Mouse (Mus musculus) midbrain, postnatal 0 days (tissue): Measurements from ENCODE around the gene Cox7b. TPM values are rescaled to one million over a fixed set of nuclear protein-coding genes. Genes with fewer than 3 reads are reported as not detected.
A peak's percentile ranks its signal among the peaks of the same experiment; 100 is the strongest.

Experiments
- ATAC-seq: fragments of 200-750 bp; cut with Nextera tagmentation; 2 replicates; pipeline ENCODE4 v1.8.0; 2017; ENCODE audit warnings: moderate number of reproducible peaks, mild to moderate bottlenecking, moderate TSS enrichment, moderate library complexity; ENCODE audit not compliant: low FRiP score
- DNase-seq: peaks from one replicate; pipeline ENCODE4 v3.0.0-alpha.2; 2015; ENCODE audit warnings: low spot score
- H3K27ac ChIP-seq: fragments of 300-500 bp; sonication (generic); 2 replicates; pipeline ENCODE4 v1.5.1; 2014; ENCODE audit warnings: low read depth, mild to moderate bottlenecking, low read length, mixed read lengths
- H3K27me3 ChIP-seq: fragments of 300-500 bp; sonication (generic); 2 replicates; pipeline ENCODE4 v1.6.1; 2014; ENCODE audit warnings: low read length, control low read depth, mixed read lengths; ENCODE audit not compliant: insufficient read depth
- H3K36me3 ChIP-seq: fragments of 300-500 bp; sonication (generic); 2 replicates; pipeline ENCODE4 v1.6.1; 2014; ENCODE audit warnings: low read length, control low read depth, mixed read lengths; ENCODE audit not compliant: insufficient read depth
- H3K4me1 ChIP-seq: fragments of 300-500 bp; sonication (generic); 2 replicates; pipeline ENCODE4 v1.6.1; 2014; ENCODE audit warnings: mild to moderate bottlenecking, control low read depth, antibody characterized with exemption, low read length, mixed read lengths; ENCODE audit not compliant: insufficient read depth
- H3K4me2 ChIP-seq: fragments of 300-500 bp; sonication (generic); 2 replicates; pipeline ENCODE4 v1.6.1; 2014; ENCODE audit warnings: low read depth, mild to moderate bottlenecking, low read length, mixed read lengths; ENCODE audit not compliant: poor library complexity, severe bottlenecking
- H3K4me3 ChIP-seq: fragments of 300-500 bp; sonication (generic); 2 replicates; pipeline ENCODE4 v1.5.1; 2014; ENCODE audit warnings: low read depth, mild to moderate bottlenecking, low read length, moderate library complexity
- H3K9ac ChIP-seq: fragments of 300-500 bp; sonication (generic); replicated peaks from 2 replicates; pipeline ENCODE4 v1.6.1; 2014; ENCODE audit warnings: mild to moderate bottlenecking, low read length, moderate library complexity, mixed read lengths; ENCODE audit not compliant: poor library complexity, severe bottlenecking
- H3K9me3 ChIP-seq: fragments of 300-500 bp; sonication (generic); 2 replicates; pipeline ENCODE4 v1.6.1; 2016; ENCODE audit warnings: low read length, control low read depth
- CTCF ChIP-seq: IDR thresholded peaks from 2 replicates; pipeline ENCODE4 v1.5.1; 2016; ENCODE audit warnings: antibody characterized with exemption, mild to moderate bottlenecking
- WGBS: fragments of 180-500 bp; shearing (Covaris S2); extraction: QIAGEN DNeasy Blood & Tissue Kit; methylation state at CpG from one replicate; pipeline ENCODE4 v1.1.7; 2014; 5-methylcytosine and 5-hydroxymethylcytosine counted together
- polyA plus RNA-seq: library from polyadenylated mRNA; unstranded; fragments of >200 nt; fragmentation: Nextera tagmentation; extraction: Ambion mirVana; gene quantifications from 2 replicates; pipeline ENCODE4 v1.2.1, GENCODE M21; 2015
- total RNA-seq: library from RNA; depleted of rRNA; stranded (reverse); fragments of >200 nt; gene quantifications from 2 replicates; pipeline ENCODE4 v1.2.3, GENCODE M21; 2014; rRNA removed

The Cox7b gene
- total RNA-seq = 205 and 219 TPM in 2 replicates
- 481 and 513 TPM in 2 replicates for polyA plus RNA-seq

- H3K27ac ChIP-seq = peak within 1 kb of the TSS; percentile 87
These were observed at the start of gene Cox7b for GRCm38 (mm10) chrX:106015571-106016322. Gene Cox7b (plus strand): TSS chrX:106015700.

DNA sequence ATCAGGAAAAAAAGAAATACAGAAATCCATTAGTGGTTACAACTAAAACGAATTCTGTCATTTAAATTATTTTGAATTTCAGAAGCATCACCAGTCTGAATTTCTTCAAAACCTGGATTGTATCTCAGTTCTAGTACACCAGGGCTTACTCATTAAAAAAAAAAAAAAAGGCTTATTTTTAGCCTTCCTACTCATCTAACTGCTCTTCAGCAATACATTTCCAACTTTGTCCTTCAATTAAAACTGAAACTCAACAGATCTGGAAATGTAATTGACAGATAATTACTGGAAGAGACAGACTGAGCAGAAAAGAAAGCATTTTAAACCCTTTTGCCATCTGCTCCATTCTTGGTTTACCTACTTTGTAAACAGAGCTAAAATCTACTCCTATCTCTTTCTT is 13.9 kb upstream of the Cox7b start:
- 78% methylated on average over 1 of the region's 1 CpGs for WGBS
- no peaks in the 10 kb centered on the region for H3K36me3 ChIP-seq

More at GRCm38 (mm10) chrX:106015571-106016322, at the start of gene Cox7b:
- H3K4me2 ChIP-seq = peak within 1 kb of the TSS; percentile 48
- H3K4me1 ChIP-seq = no peaks in the 10 kb centered on the region
- H3K9ac ChIP-seq = peak within 1 kb of the TSS; percentile 57
- DNase-seq (peak; percentile 93), ATAC-seq (peak; percentile 55)
- 20% methylated on average over 26 of the region's 26 CpGs for WGBS
- no peaks in the 10 kb centered on the region for H3K27me3 ChIP-seq
- no peaks in the 10 kb centered on the region for H3K36me3 ChIP-seq
- peak within 1 kb of the TSS; percentile 49 for H3K4me3 ChIP-seq
- no peaks in the 10 kb centered on the region for H3K9me3 ChIP-seq
- TF ChIP-seq CTCF = no peak

GRCm38 (mm10) chrX:106010762-106011161 is 4.7 kb upstream of the Cox7b start:
- ATAC-seq = no peak

More for the DNA sequence above, 13.9 kb upstream of the Cox7b start:
- H3K4me3 ChIP-seq = no peak overlapping the region
- TF ChIP-seq CTCF = no peak
- no peaks in the 10 kb centered on the region for H3K27me3 ChIP-seq
- no peak for ATAC-seq
- H3K27ac ChIP-seq = no peak overlapping the region
- H3K9ac ChIP-seq = no peak overlapping the region
- no peak for DNase-seq
- H3K4me2 ChIP-seq = no peak overlapping the region
- H3K4me1 ChIP-seq = no peaks in the 10 kb centered on the region
- H3K9me3 ChIP-seq = no peaks in the 10 kb centered on the region

GRCm38 (mm10) chrX:106011465-106012159 is 3.9 kb upstream of the Cox7b start, which contains the start of gene Magt1:
Gene Magt1 (minus strand): TSS chrX:106011906.
- Histone ChIP-seq H3K9ac (peak within 1 kb of the TSS; percentile 36; the same call in 1 of the 2 replicates), H3K4me1 (no peaks in the 10 kb centered on the region), H3K9me3 (no peaks in the 10 kb centered on the region), H3K4me2 (peak within 1 kb of the TSS; percentile 53), H3K27me3 (no peaks in the 10 kb centered on the region), H3K27ac (peak within 1 kb of the TSS; percentile 73), H3K4me3 (peak within 1 kb of the TSS; percentile 51), H3K36me3 (no peaks in the 10 kb centered on the region)
- peak; percentile 93 for DNase-seq
- no peak for TF ChIP-seq CTCF
- 15% methylated on average over 45 of the region's 45 CpGs for WGBS
- peak; percentile 92 for ATAC-seq

More at GRCm38 (mm10) chrX:106010762-106011161, 4.7 kb upstream of the Cox7b start:
- 27% methylated on average over 3 of the region's 3 CpGs for WGBS
- no peaks in the 10 kb centered on the region for H3K9me3 ChIP-seq
- H3K27me3 ChIP-seq = no peaks in the 10 kb centered on the region
- H3K4me1 ChIP-seq = no peaks in the 10 kb centered on the region
- TF ChIP-seq CTCF = no peak
- H3K4me2 ChIP-seq = peak overlapping the region; percentile 53
- no peak overlapping the region for H3K9ac ChIP-seq
- peak overlapping the region; percentile 51 for H3K4me3 ChIP-seq
- H3K36me3 ChIP-seq = no peaks in the 10 kb centered on the region
- no peak overlapping the region for H3K27ac ChIP-seq
- no peak for DNase-seq

- no peaks in the 10 kb centered on the region for H3K36me3 ChIP-seq
- no peak for DNase-seq
- H3K4me3 ChIP-seq = peak overlapping the region; percentile 25; the same call in 1 of the 2 replicates
- WGBS = 71% methylated on average over 3 of the region's 3 CpGs
- no peaks in the 10 kb centered on the region for H3K4me1 ChIP-seq
- no peaks in the 10 kb centered on the region for H3K27me3 ChIP-seq
- no peaks in the 10 kb centered on the region for H3K9me3 ChIP-seq
- no peak for ATAC-seq
- peak overlapping the region; percentile 33 for H3K4me2 ChIP-seq
- TF ChIP-seq CTCF = no peak
- no peak overlapping the region for H3K9ac ChIP-seq
- H3K27ac ChIP-seq = peak overlapping the region; percentile 73; the same call in 1 of the 2 replicates
These were observed 2.9 kb upstream of the Cox7b start for GRCm38 (mm10) chrX:106012559-106012958.
